Mouse (Mus musculus): Measurements from ENCODE around the gene Osgin1. TPM values are rescaled to one million over a fixed set of nuclear protein-coding genes. Genes with fewer than 3 reads are reported as not detected.

The Osgin1 gene
- polyA plus RNA-seq, 1 experiment from 2014 or later = 19.6 TPM

GRCm38 (mm10) chr8:119421603-119422122, 12.3 kb upstream of the Osgin1 start:
- Histone ChIP-seq H3K4me2 (replicated peaks; ENCODE audit: low read depth) (no peak overlapping the region), H3K4me1 (replicated peaks; ENCODE audit: control insufficient read depth, insufficient read depth, low read length) (0 out of 2 replicates have a peak, but pooled peaks cover 2% of the 10 kb centered on the region), H3K4me3 (ENCODE audit: low read depth, low read length) (no peak overlapping the region), H3K9me3 (ENCODE audit: control insufficient read depth) (no peaks in the 10 kb centered on the region), H3K9ac (ENCODE audit: low read depth, low read length) (no peak overlapping the region), H3K27me3 (replicated peaks; ENCODE audit: control insufficient read depth, insufficient read depth, low read length) (no peaks in the 10 kb centered on the region), H3K27ac (ENCODE audit: low read depth, low read length) (no peak overlapping the region), H3K36me3 (ENCODE audit: control insufficient read depth, insufficient read depth) (no peaks in the 10 kb centered on the region; the same call in 1 of the 2 replicates)
- ATAC-seq = no peak
- WGBS = 69% methylated on average over 9 of the region's 9 CpGs
- no peak for TF ChIP-seq CTCF (IDR thresholded peaks at IDR 0.05; ENCODE audit: low read depth)

- no peak for ATAC-seq
- 0 out of 2 replicates have a peak, but pooled peaks cover 2% of the 10 kb centered on the region for H3K4me1 ChIP-seq (replicated peaks; ENCODE audit: control insufficient read depth, insufficient read depth, low read length)
- no peak for TF ChIP-seq CTCF (IDR thresholded peaks at IDR 0.05; ENCODE audit: low read depth)
- no peak overlapping the region for H3K4me3 ChIP-seq (ENCODE audit: low read depth, low read length)
- H3K9me3 ChIP-seq (ENCODE audit: control insufficient read depth) = no peaks in the 10 kb centered on the region
- H3K27me3 ChIP-seq (replicated peaks; ENCODE audit: control insufficient read depth, insufficient read depth, low read length) = no peaks in the 10 kb centered on the region
- no peak overlapping the region for H3K27ac ChIP-seq (ENCODE audit: low read depth, low read length)
- 73% methylated on average over 9 of the region's 9 CpGs for WGBS
- H3K9ac ChIP-seq (ENCODE audit: low read depth, low read length) = no peak overlapping the region
- H3K36me3 ChIP-seq (ENCODE audit: control insufficient read depth, insufficient read depth) = no peaks in the 10 kb centered on the region; the same call in 1 of the 2 replicates
- no peak overlapping the region for H3K4me2 ChIP-seq (replicated peaks; ENCODE audit: low read depth)
Measured at GRCm38 (mm10) chr8:119422123-119422711, 11.7 kb upstream of the Osgin1 start.

DNA sequence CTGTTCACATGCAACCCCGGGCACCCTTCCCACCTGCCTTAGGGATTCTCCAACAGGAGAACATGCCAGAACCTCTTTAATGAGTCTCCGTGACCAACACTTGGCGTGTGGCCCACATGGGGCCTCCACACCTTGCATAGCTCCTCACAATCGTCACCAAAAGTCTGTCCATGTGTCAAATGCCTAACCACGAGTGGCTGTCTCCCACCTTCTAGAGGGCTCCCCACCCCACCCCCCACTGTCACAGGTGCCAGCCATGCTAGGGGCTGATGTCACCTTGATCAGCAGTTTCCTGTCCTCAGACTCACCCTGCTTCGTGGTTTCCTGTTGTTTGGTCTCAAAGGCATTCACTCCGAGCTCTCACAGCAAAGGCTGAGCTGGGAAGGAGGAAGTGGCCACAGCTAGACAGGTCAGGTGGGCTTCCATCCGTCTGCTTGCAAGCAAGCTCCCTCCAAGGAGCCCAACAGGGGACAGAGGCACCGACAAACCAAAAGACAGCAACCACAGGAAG, 10.2 kb upstream of the Osgin1 start:
- no peak overlapping the region for H3K4me3 ChIP-seq (ENCODE audit: low read depth, low read length)
- peak overlapping the region; percentile 50 for H3K27ac ChIP-seq (ENCODE audit: low read depth, low read length)
- no peak for TF ChIP-seq CTCF (IDR thresholded peaks at IDR 0.05; ENCODE audit: low read depth)
- no peaks in the 10 kb centered on the region for H3K9me3 ChIP-seq (ENCODE audit: control insufficient read depth)
- H3K4me2 ChIP-seq (replicated peaks; ENCODE audit: low read depth) = no peak overlapping the region
- WGBS = 42% methylated on average over 9 of the region's 9 CpGs
- H3K36me3 ChIP-seq (ENCODE audit: control insufficient read depth, insufficient read depth) = no peaks in the 10 kb centered on the region; the same call in 1 of the 2 replicates
- peak; percentile 18; the same call in 1 of the 2 replicates for ATAC-seq
- 0 out of 2 replicates have a peak, but pooled peaks cover 2% of the 10 kb centered on the region for H3K4me1 ChIP-seq (replicated peaks; ENCODE audit: control insufficient read depth, insufficient read depth, low read length)
- no peaks in the 10 kb centered on the region for H3K27me3 ChIP-seq (replicated peaks; ENCODE audit: control insufficient read depth, insufficient read depth, low read length)
- H3K9ac ChIP-seq (ENCODE audit: low read depth, low read length) = no peak overlapping the region

DNA sequence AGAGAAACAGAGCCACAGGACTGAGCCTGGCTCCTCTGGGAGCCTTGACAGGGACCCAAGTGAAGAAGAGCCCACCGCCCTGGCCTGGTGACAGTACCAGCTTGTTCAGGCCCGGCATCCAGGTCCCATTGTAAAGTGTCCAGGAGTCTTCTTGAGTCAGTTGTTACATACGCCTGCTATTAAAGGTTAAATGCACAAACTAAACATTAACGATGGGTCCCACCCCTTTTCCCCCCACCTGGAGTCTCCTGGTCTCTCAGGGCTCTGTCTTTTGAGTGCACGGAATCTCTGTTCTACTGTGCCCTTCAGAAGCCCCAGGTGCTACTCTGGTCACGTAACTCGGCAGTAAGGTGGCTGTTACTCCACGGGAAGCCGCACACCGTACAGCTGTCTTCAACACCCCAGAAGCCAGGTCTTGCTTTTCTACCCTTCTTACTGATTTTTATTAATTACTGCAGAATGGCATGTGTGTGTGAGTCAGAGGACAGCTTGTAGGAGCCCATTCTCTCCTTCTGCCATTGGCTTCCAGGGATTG, 9.7 kb upstream of the Osgin1 start:
- WGBS = 59% methylated on average over 10 of the region's 10 CpGs
- ATAC-seq = no peak
- Histone ChIP-seq H3K27ac (ENCODE audit: low read depth, low read length) (peak overlapping the region; percentile 50; the same call in 1 of the 2 replicates), H3K4me1 (replicated peaks; ENCODE audit: control insufficient read depth, insufficient read depth, low read length) (0 out of 2 replicates have a peak, but pooled peaks cover 2% of the 10 kb centered on the region), H3K27me3 (replicated peaks; ENCODE audit: control insufficient read depth, insufficient read depth, low read length) (no peaks in the 10 kb centered on the region), H3K9ac (ENCODE audit: low read depth, low read length) (no peak overlapping the region), H3K4me2 (replicated peaks; ENCODE audit: low read depth) (no peak overlapping the region), H3K4me3 (ENCODE audit: low read depth, low read length) (no peak overlapping the region), H3K9me3 (ENCODE audit: control insufficient read depth) (no peaks in the 10 kb centered on the region), H3K36me3 (ENCODE audit: control insufficient read depth, insufficient read depth) (no peaks in the 10 kb centered on the region; the same call in 1 of the 2 replicates)
- no peak for TF ChIP-seq CTCF (IDR thresholded peaks at IDR 0.05; ENCODE audit: low read depth)

- Histone ChIP-seq H3K36me3 (ENCODE audit: control insufficient read depth, insufficient read depth) (no peaks in the 10 kb centered on the region; the same call in 1 of the 2 replicates), H3K9me3 (ENCODE audit: control insufficient read depth) (no peaks in the 10 kb centered on the region), H3K4me2 (replicated peaks; ENCODE audit: low read depth) (no peak overlapping the region), H3K4me3 (ENCODE audit: low read depth, low read length) (no peak overlapping the region), H3K4me1 (replicated peaks; ENCODE audit: control insufficient read depth, insufficient read depth, low read length) (no peaks in the 10 kb centered on the region), H3K27me3 (replicated peaks; ENCODE audit: control insufficient read depth, insufficient read depth, low read length) (no peaks in the 10 kb centered on the region), H3K27ac (ENCODE audit: low read depth, low read length) (peak overlapping the region; percentile 21), H3K9ac (ENCODE audit: low read depth, low read length) (no peak overlapping the region)
- TF ChIP-seq CTCF (IDR thresholded peaks at IDR 0.05; ENCODE audit: low read depth) = no peak
- WGBS = 70% methylated on average over 10 of the region's 10 CpGs
- no peak for ATAC-seq
Measured at GRCm38 (mm10) chr8:119424740-119425139, 9.2 kb upstream of the Osgin1 start.

DNA sequence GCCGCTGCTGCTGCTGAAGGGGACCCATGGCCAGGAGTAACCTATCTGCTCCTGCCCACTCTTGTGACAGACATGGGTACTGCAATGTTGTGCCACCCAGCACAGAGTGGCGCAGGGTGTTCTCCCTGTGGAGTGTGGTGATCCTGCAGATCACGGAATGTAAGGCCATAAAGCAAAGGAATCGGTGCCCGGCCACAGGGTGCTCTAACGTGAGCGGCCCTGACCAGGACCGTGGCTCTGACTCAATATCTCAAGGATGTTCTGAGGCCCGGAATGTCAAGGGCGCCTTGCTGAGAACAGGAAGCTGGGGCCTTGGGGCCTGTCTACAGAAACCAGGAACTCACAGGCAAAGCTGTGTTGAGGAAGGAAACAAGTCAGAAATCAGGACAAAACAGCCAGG, 8.4 kb upstream of the Osgin1 start:
- TF ChIP-seq CTCF (IDR thresholded peaks at IDR 0.05; ENCODE audit: low read depth) = peak; percentile 36; the same call in 1 of the 2 replicates
- H3K4me2 ChIP-seq (replicated peaks; ENCODE audit: low read depth) = 0 out of 2 replicates have a peak overlapping the region, but pooled peaks have one; percentile 24
- 63% methylated on average over 10 of the region's 10 CpGs for WGBS
- H3K4me1 ChIP-seq (replicated peaks; ENCODE audit: control insufficient read depth, insufficient read depth, low read length) = no peaks in the 10 kb centered on the region
- H3K4me3 ChIP-seq (ENCODE audit: low read depth, low read length) = no peak overlapping the region
- 0 out of 2 replicates have a peak overlapping the region, but pooled peaks have one; percentile 9 for H3K27ac ChIP-seq (ENCODE audit: low read depth, low read length)
- no peaks in the 10 kb centered on the region; the same call in 1 of the 2 replicates for H3K36me3 ChIP-seq (ENCODE audit: control insufficient read depth, insufficient read depth)
- H3K27me3 ChIP-seq (replicated peaks; ENCODE audit: control insufficient read depth, insufficient read depth, low read length) = no peaks in the 10 kb centered on the region
- H3K9ac ChIP-seq (ENCODE audit: low read depth, low read length) = no peak overlapping the region
- no peaks in the 10 kb centered on the region for H3K9me3 ChIP-seq (ENCODE audit: control insufficient read depth)
- peak; percentile 43 for ATAC-seq

All from intestine, postnatal 0 days (tissue).